Mouse (Mus musculus) liver, embryonic 13.5 days (tissue): Measurements from ENCODE around the gene Gnmt. TPM values are rescaled to one million over a fixed set of nuclear protein-coding genes. Genes with fewer than 3 reads are reported as not detected.

Experiments
- ATAC-seq: fragments of 200-750 bp; cut with Nextera tagmentation; 2 replicates; pipeline ENCODE4 v1.8.0; 2017; ENCODE audit warnings: low read depth, mild to moderate bottlenecking, moderate number of reproducible peaks, moderate library complexity
- DNase-seq: peaks from one replicate; pipeline ENCODE4 v3.0.0; 2022
- H3K27ac ChIP-seq: fragments of 300-500 bp; sonication (generic); 2 replicates; pipeline ENCODE4 v1.5.1; 2015; ENCODE audit warnings: moderate library complexity, mild to moderate bottlenecking, inconsistent platforms
- H3K27me3 ChIP-seq: fragments of 300-500 bp; sonication (generic); 2 replicates; pipeline ENCODE4 v1.6.1; 2015; ENCODE audit warnings: mild to moderate bottlenecking, inconsistent platforms
- H3K36me3 ChIP-seq: fragments of 300-500 bp; sonication (generic); 2 replicates; pipeline ENCODE4 v1.6.1; 2015; ENCODE audit warnings: mild to moderate bottlenecking, inconsistent platforms
- H3K4me1 ChIP-seq: fragments of 300-500 bp; sonication (generic); replicated peaks from 2 replicates; pipeline ENCODE4 v1.6.1; 2015; ENCODE audit warnings: inconsistent platforms
- H3K4me2 ChIP-seq: fragments of 300-500 bp; sonication (generic); 2 replicates; pipeline ENCODE4 v1.6.1; 2015; ENCODE audit warnings: inconsistent platforms, mild to moderate bottlenecking, moderate library complexity
- H3K4me3 ChIP-seq: fragments of 300-500 bp; sonication (generic); replicated peaks from 2 replicates; pipeline ENCODE4 v1.5.1; 2015; ENCODE audit warnings: mild to moderate bottlenecking, inconsistent platforms
- H3K9ac ChIP-seq: fragments of 300-500 bp; sonication (generic); 2 replicates; pipeline ENCODE4 v1.6.1; 2015; ENCODE audit warnings: mild to moderate bottlenecking, inconsistent platforms
- H3K9me3 ChIP-seq: fragments of 300-500 bp; sonication (generic); replicated peaks from 2 replicates; pipeline ENCODE4 v1.6.1; 2016; ENCODE audit warnings: inconsistent platforms
- WGBS: fragments of 180-500 bp; shearing (Covaris S2); methylation state at CpG from one replicate; pipeline ENCODE4 v1.1.7; 2015; ENCODE audit not compliant: insufficient replicate concordance; 5-methylcytosine and 5-hydroxymethylcytosine counted together
- polyA plus RNA-seq: library from polyadenylated mRNA; unstranded; fragments of >200 nt; fragmentation: Nextera tagmentation; extraction: Ambion mirVana; gene quantifications from 2 replicates; pipeline ENCODE4 v1.2.1, GENCODE M21; 2015

Gene Gnmt
- polyA plus RNA-seq, 1 experiment from 2014 or later, result 11.7 TPM

DNA sequence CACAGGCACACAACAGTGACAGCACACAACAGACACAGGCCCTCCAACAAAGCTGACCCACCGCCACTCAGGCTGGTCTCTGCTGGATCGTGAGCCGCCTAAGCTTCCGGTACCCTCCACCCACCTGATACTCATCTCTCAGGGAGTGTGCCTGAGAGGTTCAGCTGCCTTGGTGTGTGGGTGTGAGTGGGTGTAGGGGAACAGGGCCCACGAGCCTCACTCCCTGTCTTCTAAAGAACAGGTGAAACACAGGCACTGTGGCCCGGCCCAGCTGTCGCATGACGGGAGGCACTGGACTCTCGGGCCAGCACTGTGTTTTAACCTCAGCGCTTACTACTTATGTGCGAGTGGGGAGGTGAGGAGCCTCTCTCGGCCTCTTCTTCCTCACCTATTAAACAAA is 26.9 kb downstream of the Gnmt start:
- H3K9me3 ChIP-seq, result no peaks in the 10 kb centered on the region
- ATAC-seq (no peak), DNase-seq (no peak)
- WGBS, result 68% methylated on average over 12 of the region's 12 CpGs
- no peak overlapping the region for H3K4me3 ChIP-seq
- 0 out of 2 replicates have a peak overlapping the region, but pooled peaks have one; percentile 21 for H3K4me2 ChIP-seq
- H3K27ac ChIP-seq, result no peak overlapping the region
- peak overlapping the region; percentile 36 for H3K9ac ChIP-seq
- peaks cover 24% of the 10 kb centered on the region for H3K36me3 ChIP-seq
- H3K4me1 ChIP-seq, result peaks cover 66% of the 10 kb centered on the region
- no peaks in the 10 kb centered on the region for H3K27me3 ChIP-seq

DNA sequence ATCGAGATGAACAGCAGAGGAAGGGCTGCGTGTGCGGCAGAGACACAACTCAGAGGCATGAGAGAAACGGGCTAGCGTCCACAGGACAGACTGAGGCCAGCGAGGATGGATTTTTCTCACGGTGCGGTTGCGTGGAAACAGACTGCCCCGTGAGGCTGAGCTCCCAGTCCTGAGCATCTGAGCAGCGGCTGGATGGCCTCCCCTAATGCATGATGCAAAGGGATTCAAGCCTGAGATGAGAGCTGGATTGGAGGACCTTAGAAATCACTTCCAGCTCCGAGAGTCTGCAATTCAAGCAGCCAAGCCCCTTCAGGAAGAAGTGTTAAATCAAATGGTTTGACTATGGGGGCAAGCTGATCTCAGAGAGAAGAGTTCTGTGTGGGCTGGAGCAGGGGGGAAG is 27.5 kb downstream of the Gnmt start:
- no peak overlapping the region for H3K27ac ChIP-seq
- DNase-seq (no peak), ATAC-seq (no peak)
- no peak overlapping the region for H3K9ac ChIP-seq
- H3K4me3 ChIP-seq, result no peak overlapping the region
- no peaks in the 10 kb centered on the region for H3K9me3 ChIP-seq
- H3K27me3 ChIP-seq, result no peaks in the 10 kb centered on the region
- H3K4me2 ChIP-seq, result no peak overlapping the region
- H3K4me1 ChIP-seq, result peaks cover 64% of the 10 kb centered on the region
- WGBS, result 83% methylated on average over 12 of the region's 12 CpGs
- H3K36me3 ChIP-seq, result peaks cover 24% of the 10 kb centered on the region

DNA sequence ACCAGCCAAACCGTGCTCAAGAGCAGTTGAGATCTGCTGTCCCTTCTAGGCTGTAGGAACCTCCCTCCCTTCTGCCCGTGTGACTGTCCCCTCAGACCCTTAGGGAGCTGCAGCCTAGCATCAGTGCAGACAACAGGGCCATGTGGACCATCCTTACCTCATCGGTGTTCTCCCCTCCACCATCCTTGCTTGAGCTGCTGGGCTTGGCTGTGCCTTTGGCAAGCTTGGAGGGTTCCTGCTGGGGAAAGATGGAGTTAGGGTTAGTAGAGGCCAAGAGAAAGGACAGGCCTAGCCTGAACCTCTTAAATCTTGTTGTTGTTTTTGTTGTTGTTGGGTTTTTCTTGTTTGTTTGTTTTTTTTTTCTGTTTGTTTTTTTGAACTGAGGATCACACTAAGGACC is 29.1 kb downstream of the Gnmt start:
- no peak for ATAC-seq
- Histone ChIP-seq H3K9me3 (no peaks in the 10 kb centered on the region), H3K4me3 (no peak overlapping the region), H3K27me3 (no peaks in the 10 kb centered on the region), H3K36me3 (peaks cover 27% of the 10 kb centered on the region), H3K27ac (no peak overlapping the region), H3K4me1 (peaks cover 50% of the 10 kb centered on the region), H3K4me2 (no peak overlapping the region), H3K9ac (peak overlapping the region; percentile 15; the same call in 1 of the 2 replicates)
- no peak for DNase-seq
- 81% methylated on average over 3 of the region's 3 CpGs for WGBS

DNA sequence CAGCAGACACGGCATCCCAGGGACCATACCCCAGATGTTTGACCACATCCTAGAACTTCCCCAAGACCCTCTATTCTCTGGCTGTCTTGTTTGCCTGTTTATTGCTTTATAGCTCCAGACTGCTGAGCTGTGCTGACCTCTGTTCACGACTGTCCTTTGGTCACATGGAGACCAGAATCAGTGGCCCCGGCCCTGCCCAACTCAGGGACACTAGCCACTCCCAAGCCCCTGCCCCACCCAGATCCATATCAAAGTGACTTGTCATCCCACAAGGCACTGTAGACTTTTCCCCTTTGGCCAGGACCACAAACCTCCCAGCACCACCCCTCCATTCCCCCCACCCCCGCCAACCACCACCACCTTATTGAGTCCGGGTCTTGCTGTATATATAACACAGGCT is 29.7 kb downstream of the Gnmt start:
- no peak for DNase-seq
- H3K9me3 ChIP-seq, result no peaks in the 10 kb centered on the region
- peaks cover 27% of the 10 kb centered on the region for H3K36me3 ChIP-seq
- peaks cover 49% of the 10 kb centered on the region for H3K4me1 ChIP-seq
- H3K27ac ChIP-seq, result no peak overlapping the region
- no peaks in the 10 kb centered on the region for H3K27me3 ChIP-seq
- no peak for ATAC-seq
- H3K9ac ChIP-seq, result no peak overlapping the region
- 56% methylated on average over 5 of the region's 5 CpGs for WGBS
- no peak overlapping the region for H3K4me3 ChIP-seq
- H3K4me2 ChIP-seq, result no peak overlapping the region

DNA sequence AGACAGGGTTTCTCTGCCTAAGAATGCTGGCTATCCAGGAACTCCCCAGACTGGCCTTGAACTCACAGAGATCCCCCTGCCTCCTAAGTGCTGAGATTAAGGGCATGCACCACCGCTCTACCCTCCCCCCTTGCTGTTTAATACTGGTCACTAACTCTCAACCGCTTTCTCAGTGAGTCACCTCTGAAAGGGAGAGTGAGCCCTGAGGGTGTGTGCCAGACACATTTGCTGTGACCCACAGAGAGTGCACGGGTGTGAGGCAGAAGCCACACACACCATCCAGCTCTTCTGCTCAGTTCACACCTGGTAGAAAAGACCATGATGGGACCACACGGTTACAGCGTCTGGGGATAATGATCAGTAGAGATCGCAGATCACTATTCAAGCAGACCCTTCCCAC is 30.5 kb downstream of the Gnmt start:
- no peak for DNase-seq
- Histone ChIP-seq H3K27ac (no peak overlapping the region), H3K9me3 (no peaks in the 10 kb centered on the region), H3K4me2 (no peak overlapping the region), H3K27me3 (no peaks in the 10 kb centered on the region), H3K9ac (no peak overlapping the region), H3K36me3 (peaks cover 28% of the 10 kb centered on the region), H3K4me1 (peaks cover 42% of the 10 kb centered on the region), H3K4me3 (no peak overlapping the region)
- no peak for ATAC-seq
- 83% methylated on average over 6 of the region's 6 CpGs for WGBS

DNA sequence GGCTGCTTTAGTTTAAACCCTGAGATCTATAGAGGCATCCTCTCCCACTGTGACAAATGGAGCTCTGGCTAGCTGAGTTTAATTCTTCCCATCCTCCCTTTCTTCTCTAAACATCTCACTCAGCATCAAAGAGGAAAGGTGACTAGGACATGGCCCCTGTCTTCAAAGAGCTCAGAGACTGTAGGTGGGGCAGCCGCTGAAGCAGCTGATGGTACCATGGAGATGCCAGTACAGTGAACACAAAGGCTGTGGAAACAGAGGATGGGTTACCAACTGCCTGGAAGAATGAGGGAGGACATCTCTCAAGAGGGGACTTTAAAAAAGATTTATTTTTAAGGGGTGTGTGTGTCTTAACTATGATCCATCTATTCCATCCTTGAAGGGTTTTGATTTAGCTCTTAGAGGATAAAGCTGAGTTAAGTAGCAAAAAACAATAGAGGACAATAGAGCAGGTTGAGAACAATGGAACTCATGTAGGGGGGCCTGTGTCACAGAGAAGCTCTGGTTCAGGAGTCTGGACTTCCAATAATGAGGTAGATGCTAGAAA is 34.4 kb downstream of the Gnmt start:
- ATAC-seq (no peak), DNase-seq (no peak)
- no peak overlapping the region for H3K4me3 ChIP-seq
- no peak overlapping the region for H3K4me2 ChIP-seq
- H3K9me3 ChIP-seq, result no peaks in the 10 kb centered on the region
- H3K9ac ChIP-seq, result no peak overlapping the region
- peaks cover 31% of the 10 kb centered on the region for H3K36me3 ChIP-seq
- no peaks in the 10 kb centered on the region for H3K27me3 ChIP-seq
- H3K4me1 ChIP-seq, result peaks cover 29% of the 10 kb centered on the region
- WGBS, result 82% methylated on average over 1 of the region's 1 CpGs
- no peak overlapping the region for H3K27ac ChIP-seq

DNA sequence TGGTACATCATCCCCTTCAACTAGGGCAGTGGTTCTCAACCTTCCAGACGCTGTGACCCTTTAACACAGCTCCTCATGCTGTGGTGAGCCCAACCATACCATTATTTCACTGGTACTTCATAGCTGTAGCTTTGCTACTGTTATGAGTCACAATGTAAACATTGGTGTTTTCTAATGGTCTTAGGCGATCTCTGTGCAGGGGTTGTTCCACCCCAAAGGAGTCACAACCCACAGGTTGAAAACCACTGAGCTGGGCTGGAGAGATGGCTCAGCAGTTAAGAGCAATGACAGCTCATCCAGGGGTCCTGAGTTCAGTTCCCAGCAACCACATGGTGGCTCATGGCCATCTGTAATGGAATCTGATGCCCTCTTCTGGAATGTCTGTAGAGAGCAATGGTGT is 37.6 kb downstream of the Gnmt start:
- no peaks in the 10 kb centered on the region for H3K9me3 ChIP-seq
- H3K4me2 ChIP-seq, result no peak overlapping the region
- ATAC-seq (no peak), DNase-seq (no peak)
- no peak overlapping the region for H3K4me3 ChIP-seq
- H3K4me1 ChIP-seq, result peaks cover 21% of the 10 kb centered on the region
- peaks cover 35% of the 10 kb centered on the region for H3K36me3 ChIP-seq
- H3K27me3 ChIP-seq, result no peaks in the 10 kb centered on the region
- WGBS, result 79% methylated on average over 2 of the region's 2 CpGs
- H3K9ac ChIP-seq, result no peak overlapping the region
- H3K27ac ChIP-seq, result peak overlapping the region; percentile 57

DNA sequence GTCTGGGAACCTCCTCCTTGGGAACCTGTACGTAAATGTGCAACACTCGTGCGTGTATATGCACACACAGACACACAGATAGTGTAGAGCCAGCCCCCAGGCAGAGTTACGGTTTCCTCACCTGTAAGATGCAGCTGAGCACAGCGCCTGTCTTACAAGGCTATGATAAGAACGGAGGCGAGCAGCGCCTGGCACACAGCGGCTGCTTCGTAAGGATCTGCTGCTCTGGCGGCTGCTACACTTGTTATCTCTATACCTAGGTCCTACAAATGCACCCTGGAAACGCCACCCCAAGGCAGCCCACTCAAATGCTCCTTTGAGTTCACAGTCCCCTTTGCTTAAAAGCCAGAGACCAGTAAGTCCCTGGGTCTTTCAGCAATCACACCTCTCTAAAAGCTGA is 38.3 kb downstream of the Gnmt start:
- Histone ChIP-seq H3K4me2 (peak overlapping the region; percentile 8; the same call in 1 of the 2 replicates), H3K27me3 (no peaks in the 10 kb centered on the region), H3K4me1 (peaks cover 21% of the 10 kb centered on the region), H3K27ac (peak overlapping the region; percentile 57), H3K4me3 (no peak overlapping the region), H3K9ac (0 out of 2 replicates have a peak overlapping the region, but pooled peaks have one; percentile 0), H3K9me3 (no peaks in the 10 kb centered on the region), H3K36me3 (peaks cover 39% of the 10 kb centered on the region)
- 28% methylated on average over 12 of the region's 12 CpGs for WGBS
- DNase-seq, result peak; percentile 31
- ATAC-seq, result peak; percentile 85

DNA sequence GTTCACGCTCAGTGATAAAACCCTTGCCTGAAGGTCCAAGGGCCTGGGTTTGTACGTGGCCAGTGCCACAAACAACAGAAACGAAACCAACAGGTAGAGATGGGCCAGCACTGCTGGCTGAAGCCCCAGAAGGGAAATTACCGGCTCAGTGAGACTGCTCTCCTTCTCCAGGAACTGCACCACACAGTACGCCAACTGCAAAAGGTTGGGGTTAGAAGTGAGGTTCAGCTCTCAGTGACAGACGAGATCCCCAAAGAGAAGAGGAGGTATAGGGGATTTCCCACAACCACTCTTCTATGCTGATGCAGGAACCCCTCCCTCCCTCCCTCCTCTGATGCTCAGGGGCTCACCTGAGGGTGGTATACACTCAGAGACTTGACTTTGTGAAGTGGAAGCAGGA is 43.1 kb downstream of the Gnmt start:
- peaks cover 59% of the 10 kb centered on the region for H3K36me3 ChIP-seq
- no peak overlapping the region for H3K27ac ChIP-seq
- DNase-seq (no peak), ATAC-seq (no peak)
- H3K4me2 ChIP-seq, result no peak overlapping the region
- peaks cover 21% of the 10 kb centered on the region for H3K4me1 ChIP-seq
- no peaks in the 10 kb centered on the region for H3K27me3 ChIP-seq
- no peak overlapping the region for H3K4me3 ChIP-seq
- WGBS, result 82% methylated on average over 6 of the region's 6 CpGs
- H3K9ac ChIP-seq, result no peak overlapping the region
- H3K9me3 ChIP-seq, result no peaks in the 10 kb centered on the region

DNA sequence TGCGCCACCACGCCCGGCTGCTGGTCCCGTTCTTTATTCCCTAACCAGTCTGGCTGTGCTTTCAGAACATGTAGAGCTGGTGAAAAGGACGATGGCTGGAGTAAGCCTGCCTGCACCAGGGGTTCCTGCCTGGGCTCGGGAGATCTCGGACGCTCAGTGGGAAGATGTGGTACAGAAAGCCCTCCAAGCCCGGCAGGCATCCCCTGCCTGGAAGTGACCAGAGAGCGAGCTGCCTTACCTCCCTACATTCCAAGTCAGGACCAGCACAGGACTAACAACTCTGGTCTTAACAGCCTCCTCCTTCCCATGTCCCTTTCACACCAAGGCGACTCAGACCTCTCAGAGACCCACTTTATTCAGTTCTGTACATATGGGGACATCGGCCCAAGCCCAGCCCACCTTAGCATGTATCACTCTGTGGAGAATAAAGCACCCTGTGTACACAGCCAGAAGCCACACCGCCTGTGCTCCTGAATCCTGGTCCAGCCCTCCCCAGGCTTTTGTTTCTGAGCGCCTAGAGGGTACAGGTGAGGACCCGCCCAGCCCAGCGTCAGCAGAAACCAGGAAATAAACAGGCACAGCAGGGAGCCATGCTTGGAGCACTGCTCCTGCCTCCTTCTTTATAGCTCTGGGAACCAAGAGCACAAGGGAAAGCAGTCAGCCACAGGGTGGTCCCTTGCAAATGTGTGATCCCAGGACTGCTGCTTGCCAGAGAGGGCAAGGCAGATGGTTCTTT is 46.1 kb downstream of the Gnmt start:
- ATAC-seq (no peak), DNase-seq (no peak)
- WGBS, result 83% methylated on average over 16 of the region's 16 CpGs
- H3K4me3 ChIP-seq, result no peak overlapping the region
- no peaks in the 10 kb centered on the region for H3K27me3 ChIP-seq
- no peak overlapping the region for H3K4me2 ChIP-seq
- H3K9me3 ChIP-seq, result no peaks in the 10 kb centered on the region
- H3K27ac ChIP-seq, result no peak overlapping the region
- H3K4me1 ChIP-seq, result peaks cover 34% of the 10 kb centered on the region
- H3K36me3 ChIP-seq, result peaks cover 59% of the 10 kb centered on the region
- no peak overlapping the region for H3K9ac ChIP-seq

DNA sequence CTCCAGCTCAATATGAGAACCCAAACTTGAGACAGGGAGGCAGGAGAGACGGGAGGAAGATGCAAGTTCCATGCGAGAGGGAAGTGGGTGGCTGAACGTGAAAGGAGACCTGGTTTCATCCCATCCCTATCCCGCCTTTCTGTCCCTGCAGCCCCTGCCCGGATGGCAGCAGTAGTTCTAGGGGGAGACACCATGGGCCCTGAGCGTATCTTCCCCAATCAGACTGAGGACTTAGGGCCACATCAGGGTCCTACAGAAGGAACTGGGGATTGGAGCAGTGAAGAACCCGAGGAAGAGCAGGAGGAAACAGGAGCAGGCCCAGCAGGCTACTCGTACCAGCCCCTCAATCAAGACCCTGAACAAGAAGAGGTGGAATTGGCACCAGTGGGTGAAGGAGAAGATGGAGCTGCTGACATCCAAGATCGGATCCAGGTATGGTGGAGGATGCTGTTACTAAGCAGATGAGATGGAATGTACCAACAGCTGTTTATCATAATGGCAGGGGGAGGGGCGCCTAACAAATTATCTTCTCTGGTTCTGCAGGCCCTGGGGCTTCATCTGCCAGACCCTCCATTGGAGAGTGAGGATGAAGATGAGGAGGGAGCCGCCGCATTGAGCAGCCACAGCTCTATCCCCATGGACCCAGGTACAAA is 47.4 kb downstream of the Gnmt start:
- no peaks in the 10 kb centered on the region for H3K9me3 ChIP-seq
- peak overlapping the region; percentile 78 for H3K9ac ChIP-seq
- H3K27ac ChIP-seq, result peak overlapping the region; percentile 69
- peak overlapping the region; percentile 92 for H3K4me3 ChIP-seq
- WGBS, result 29% methylated on average over 12 of the region's 12 CpGs
- DNase-seq (no peak), ATAC-seq (no peak)
- H3K36me3 ChIP-seq, result peaks cover 61% of the 10 kb centered on the region
- H3K4me2 ChIP-seq, result peak overlapping the region; percentile 98
- H3K27me3 ChIP-seq, result no peaks in the 10 kb centered on the region
- peaks cover 37% of the 10 kb centered on the region for H3K4me1 ChIP-seq
